Mouse (Mus musculus) G1E (cell line): ENCODE data around the gene Xrra1.

Experiments
- CTCF ChIP-seq: IDR thresholded peaks from 2 replicates; pipeline ENCODE4 v1.5.1; 2012; ENCODE audit warnings: low read depth, low read length, inconsistent platforms, mixed read lengths
- GATA1 ChIP-seq: IDR thresholded peaks from 2 replicates; pipeline ENCODE4 v1.6.1; 2012; ENCODE audit warnings: borderline replicate concordance, low read length, inconsistent platforms, mixed read lengths
- TAL1 ChIP-seq: conservative IDR thresholded peaks from 2 replicates; pipeline ENCODE4 v1.6.1; 2012; ENCODE audit warnings: low read depth, low read length, inconsistent platforms, mixed read lengths

GRCm38 (mm10) chr7:99945939-99946338 is 87.0 kb downstream of the Xrra1 start:
- TF ChIP-seq GATA1, result no peak
- TF ChIP-seq CTCF, result no peak
- no peak for TF ChIP-seq TAL1
